Mouse (Mus musculus): ENCODE results near the gene Ctbp1.

DNA sequence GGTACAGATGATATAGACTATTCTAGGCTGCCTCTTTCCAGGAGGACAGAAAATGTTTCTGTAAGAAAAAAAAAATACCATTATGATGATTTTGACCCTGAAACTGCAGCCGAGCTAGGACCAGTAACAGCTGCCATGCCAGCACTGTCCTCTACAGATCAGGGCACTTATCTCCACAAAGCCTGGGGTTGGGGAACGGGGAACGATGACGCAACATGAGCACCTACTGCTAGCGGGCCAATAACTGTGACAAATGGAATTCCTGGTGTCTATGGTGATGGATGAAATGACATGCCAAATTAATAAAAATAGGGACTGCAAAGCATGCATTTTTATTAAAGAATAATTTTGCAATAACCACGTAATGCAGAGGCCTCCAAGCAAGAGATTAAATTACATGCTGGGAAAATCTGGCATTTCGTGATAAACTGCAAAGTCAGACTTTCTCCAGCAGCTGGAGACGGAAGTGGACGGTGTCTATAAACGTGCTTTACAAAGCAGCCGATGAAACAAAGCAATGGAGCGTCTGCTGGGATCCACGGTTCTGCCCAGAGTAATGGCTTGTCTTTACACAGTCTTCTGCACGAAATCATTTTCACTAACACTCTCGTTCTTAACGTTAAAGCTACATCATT, 19.1 kb upstream of the Ctbp1 start:
- no peak for TF ChIP-seq CTCF (IDR thresholded peaks at IDR 0.05; ENCODE audit: control insufficient read depth, insufficient read depth, insufficient replicate concordance, low read depth, low read length)
- no peak for TF ChIP-seq POLR2A (IDR thresholded peaks at IDR 0.05; ENCODE audit: control insufficient read depth, low read depth, low read length)
